Mouse (Mus musculus): ENCODE data around the gene Atat1. TPM values are rescaled to one million over a fixed set of nuclear protein-coding genes. Genes with fewer than 3 reads are reported as not detected.

Gene Atat1
- total RNA-seq, 2 experiments from 2014 or later = 13.3 to 18.4 TPM

DNA sequence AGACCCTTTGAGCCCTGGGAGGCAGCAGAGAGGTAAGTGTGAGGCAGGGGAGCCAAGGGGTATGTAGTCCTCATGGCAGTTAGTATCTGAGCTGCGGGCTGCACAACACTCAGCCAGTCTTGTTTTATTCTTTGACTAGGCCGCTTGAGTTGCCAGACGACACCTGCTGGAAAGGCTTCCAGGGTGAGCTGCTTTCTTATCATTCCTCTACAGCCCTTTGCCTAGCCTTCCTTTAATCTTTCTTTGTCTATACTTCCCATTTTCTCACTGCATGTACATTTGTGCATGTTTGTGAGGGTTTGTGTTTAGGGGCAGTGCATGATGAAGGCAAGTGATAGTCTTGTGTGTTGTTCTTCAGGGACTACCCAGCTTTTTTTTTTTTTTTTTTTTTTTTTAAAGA, 58.9 kb downstream of the Atat1 start:
- no peak for DNase-seq (ENCODE audit: low spot score in 2 of 2)

DNA sequence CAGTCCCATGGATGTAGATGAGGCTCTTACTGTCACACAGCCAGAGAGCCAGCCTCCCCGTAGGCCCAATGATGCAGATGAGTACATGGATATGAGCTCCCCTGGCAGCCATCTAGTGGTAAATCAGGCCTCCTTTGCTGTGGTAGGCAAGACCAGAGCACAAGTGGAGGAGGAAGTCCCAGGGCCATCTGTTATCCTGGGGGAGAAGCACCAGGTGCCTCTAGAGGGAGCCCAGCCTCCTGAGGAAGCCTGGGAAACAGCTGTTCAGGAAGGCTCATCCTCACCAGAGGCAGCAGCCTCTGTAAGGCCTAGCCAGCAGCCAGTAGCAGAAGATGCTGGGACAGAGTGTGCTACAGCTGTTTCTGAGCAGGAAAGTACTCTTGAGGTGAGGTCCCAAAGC, 61.8 kb downstream of the Atat1 start:
- no peak for DNase-seq (ENCODE audit: low spot score in 2 of 2)

Small RNA genes within 50 kb of the gene (microRNA-seq; reads per million reads assigned to microRNA genes)
- not detected for gene Gm28033
- not detected for gene Mir1894

Other genes with a start within 250 kb of the Atat1 start
- 10 to 100 TPM; 22.1 to 24.4 TPM for gene Vars2, start 242.5 kb downstream of the Atat1 start, total RNA-seq (2021)
- 10 to 100 TPM; 20.6 to 29.2 TPM for gene Gtf2h4, start 236.3 kb downstream of the Atat1 start, total RNA-seq (2021)
- gene Ddr1, start 205.5 kb downstream of the Atat1 start, total RNA-seq (2021) = 10 to 100 TPM; 69.6 to 71.4 TPM
- gene Ier3, start 88.4 kb downstream of the Atat1 start, total RNA-seq (2021) = 10 to 100 TPM; 11.1 to 13.1 TPM
- 10 to 100 TPM; 52.6 to 56.9 TPM for gene Flot1, start 86.8 kb downstream of the Atat1 start, total RNA-seq (2021)
- 100 to 1,000 TPM; 408 to 451 TPM for gene Tubb5, start 71.8 kb downstream of the Atat1 start, total RNA-seq (2021)
- 10 to 100 TPM; 22.9 to 25.2 TPM for gene Mdc1, start 68.6 kb downstream of the Atat1 start, total RNA-seq (2021)
- gene Nrm, start 48.8 kb downstream of the Atat1 start, total RNA-seq (2021) = 10 to 100 TPM; 20.8 to 26.4 TPM
- 10 to 100 TPM; 30.2 to 32.7 TPM for gene Ppp1r18, start 44.5 kb downstream of the Atat1 start, total RNA-seq (2021)
- 10 to 100 TPM; 22.1 to 25.1 TPM for gene Dhx16, start 30.3 kb downstream of the Atat1 start, total RNA-seq (2021)
- 10 to 100 TPM; 44.4 to 49.0 TPM for gene 2310061I04Rik, start 12.6 kb downstream of the Atat1 start, total RNA-seq (2021)
- 10 to 100 TPM; 40.5 to 46.8 TPM for gene Mrps18b, start 6.3 kb upstream of the Atat1 start, total RNA-seq (2021)
- gene Ppp1r10, start 6.4 kb upstream of the Atat1 start, total RNA-seq (2021) = 10 to 100 TPM; 44.6 to 52.8 TPM
- 10 to 100 TPM; 74.3 to 75.6 TPM for gene Abcf1, start 59.7 kb upstream of the Atat1 start, total RNA-seq (2021)
- 10 to 100 TPM; 34.3 to 38.7 TPM for gene Gnl1, start 69.8 kb upstream of the Atat1 start, total RNA-seq (2021)
- 10 to 100 TPM; 13.2 to 15.0 TPM for gene Prr3, start 70.2 kb upstream of the Atat1 start, total RNA-seq (2021)
- gene H2-T24, start 110.5 kb upstream of the Atat1 start, total RNA-seq (2021) = under 1 TPM; 0.44 to 0.76 TPM
- 1 to 10 TPM; 5.0 to 5.7 TPM for gene H2-T23, start 122.8 kb upstream of the Atat1 start, total RNA-seq (2021)
- 10 to 100 TPM; 10.8 to 11.6 TPM for gene H2-T22, start 132.7 kb upstream of the Atat1 start, total RNA-seq (2021)
- not detected for gene Gm6034, start 132.9 kb upstream of the Atat1 start, total RNA-seq (2021)
- 1 to 10 TPM; 1.7 to 2.1 TPM for gene Gm11127, start 148.3 kb upstream of the Atat1 start, total RNA-seq (2021)
- not detected for gene Gm19684, start 211.6 kb upstream of the Atat1 start, total RNA-seq (2021)
- gene Gm7030, start 219.3 kb upstream of the Atat1 start, total RNA-seq (2021) = not detected